Mouse (Mus musculus) regulatory T cell (primary cell): ENCODE results near the gene Slc5a10.
"Not testable (repeated sequence)": the region's sequence is repeated elsewhere in the genome, so short reads cannot be mapped to it uniquely, and the experiment has no call there.

ENCODE experiments used
- in situ Hi-C: fragments of 300-600 bp; cut with MboI, MseI; formaldehyde crosslinking; loops from one replicate; pipeline ENCODE4 v1.15.1; 2025; ENCODE audit warnings: high pct_unique_total_duplicates

Gene Slc5a10

GRCm38 (mm10) chr11:61650470-61651265 is 70.0 kb downstream of the Slc5a10 start:
- in situ Hi-C loops = loop anchor here (10.0 kb wide), 1 partner anchor 716 kb away; the partner anchor contains the start of gene Map2k3

- in situ Hi-C loops = loop anchor here (10.0 kb wide), 1 partner anchor 715 kb away; the partner anchor contains the start of gene Map2k3
Measured at GRCm38 (mm10) chr11:61649626-61650025, 71.0 kb downstream of the Slc5a10 start.

DNA sequence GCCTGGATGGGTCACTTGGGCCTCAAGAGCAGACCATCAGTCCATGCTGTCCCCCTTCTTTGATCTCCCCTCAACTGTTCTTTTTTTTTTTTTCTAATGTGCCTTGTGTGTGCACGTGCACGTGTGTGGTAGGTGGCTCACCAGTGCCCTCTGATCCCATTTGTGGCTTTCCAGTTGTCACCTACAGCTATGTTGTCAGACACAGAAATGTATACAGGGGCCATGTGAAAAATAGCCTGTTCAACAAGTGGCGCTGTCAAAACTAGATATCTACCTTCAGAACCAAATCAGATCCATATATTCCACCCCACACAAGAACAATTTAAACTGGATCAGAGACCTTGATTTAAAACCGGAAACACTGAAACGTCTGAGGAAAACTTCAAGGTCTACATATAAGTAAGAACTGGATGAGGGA is 71.5 kb downstream of the Slc5a10 start:
- in situ Hi-C loops = no loop called here

- in situ Hi-C loops = no loop called here
Measured at GRCm38 (mm10) chr11:61648749-61649115, 71.9 kb downstream of the Slc5a10 start.

DNA sequence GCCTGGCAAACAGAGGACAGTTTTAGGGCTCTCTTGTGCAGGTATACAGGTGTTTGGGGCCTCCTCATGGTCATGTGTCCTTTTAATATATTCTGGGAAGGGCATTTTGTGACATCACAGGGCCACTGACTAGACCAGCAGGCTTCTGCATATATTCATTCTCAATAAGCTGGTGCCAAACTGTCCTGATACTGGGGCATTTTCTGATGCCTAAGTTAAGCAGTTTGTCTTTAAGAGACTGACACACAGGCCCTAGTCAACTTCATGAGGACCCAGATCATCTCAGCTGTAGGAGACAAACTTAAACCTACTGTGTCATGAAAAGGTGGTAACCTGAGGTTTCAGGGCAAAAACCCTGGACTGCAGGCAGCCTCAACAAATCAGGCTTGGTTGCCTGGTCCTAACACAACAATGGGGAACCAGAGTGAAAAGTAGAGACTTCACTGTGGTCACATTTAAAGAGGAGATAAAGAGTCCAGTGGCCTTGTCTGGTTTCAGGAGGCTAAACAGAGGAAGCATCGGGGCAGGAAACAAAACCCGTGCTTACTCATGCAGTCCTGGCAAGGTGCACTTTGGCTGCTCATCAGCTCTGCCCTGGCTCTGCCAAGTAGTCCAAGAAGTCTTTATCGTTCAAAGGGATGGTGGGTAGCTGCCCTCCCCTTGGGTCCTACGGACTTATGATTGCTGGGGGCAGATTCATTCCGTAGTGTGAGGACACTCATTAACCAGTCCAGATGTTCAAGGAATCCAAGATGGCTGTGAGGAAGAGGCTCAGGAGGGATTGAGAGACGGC is 72.5 kb downstream of the Slc5a10 start:
- in situ Hi-C loops = no loop called here

DNA sequence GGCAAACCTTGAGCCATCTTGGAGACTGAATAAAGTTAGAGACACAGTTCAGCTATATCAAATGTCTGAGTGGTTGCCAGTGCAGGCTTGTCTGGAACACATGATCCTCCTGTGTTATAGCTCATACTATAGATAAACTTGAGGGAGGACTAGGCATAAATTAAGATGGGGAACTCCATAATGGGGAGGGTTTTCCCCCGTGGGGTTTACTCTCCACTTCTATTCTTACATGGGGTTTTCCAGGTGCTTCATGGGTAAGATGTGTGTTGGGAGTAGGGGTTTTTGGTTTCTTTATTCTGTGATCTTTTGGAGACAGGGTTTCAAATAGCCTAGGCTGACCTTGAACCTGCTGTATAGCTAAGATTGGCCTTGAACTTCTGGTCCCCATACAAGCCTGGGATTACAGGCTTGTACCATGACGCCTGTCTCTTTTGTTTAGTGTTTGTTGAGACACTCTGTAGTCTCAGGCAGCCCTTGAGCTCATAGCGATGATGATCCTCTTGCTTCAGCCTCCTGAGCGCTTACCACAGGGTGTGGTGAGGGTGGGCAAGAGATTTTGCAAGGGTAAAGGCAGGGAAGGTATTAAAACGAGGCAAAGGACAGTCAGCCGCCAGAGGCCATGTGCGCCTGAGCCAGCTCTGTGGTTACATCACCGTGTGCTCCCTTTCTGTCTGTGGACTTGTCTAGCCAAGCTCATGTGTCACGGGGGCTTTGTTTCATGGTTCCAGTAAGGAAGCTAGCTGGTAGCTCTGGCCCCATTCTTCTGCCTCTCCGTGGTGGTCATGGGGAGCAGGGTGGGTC is 73.3 kb downstream of the Slc5a10 start:
- in situ Hi-C loops = no loop called here

DNA sequence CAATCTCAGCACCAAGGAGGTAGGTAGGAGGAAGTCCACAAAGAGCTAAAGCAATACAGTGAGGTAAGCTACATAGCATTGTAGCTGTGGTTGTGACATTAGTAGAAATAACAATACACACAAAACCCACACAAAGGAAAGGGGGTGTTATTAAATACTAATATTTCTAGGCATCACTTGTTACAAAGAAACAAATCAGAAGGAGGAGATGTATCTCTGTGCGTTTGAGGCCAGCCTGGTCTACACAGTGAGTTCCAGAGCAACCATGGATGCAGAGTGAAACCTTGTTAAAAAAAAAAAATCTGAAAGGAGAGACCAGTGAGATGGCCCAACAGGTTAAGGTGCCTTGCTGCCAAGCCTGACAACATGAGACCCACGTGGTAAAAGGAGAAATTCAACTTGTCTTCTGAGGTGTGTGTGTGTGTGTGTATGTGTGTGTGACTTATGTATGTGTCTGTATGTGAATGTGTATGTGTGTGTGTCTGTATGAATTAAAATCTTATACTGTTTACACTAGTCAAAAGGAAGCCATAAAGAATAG is 74.1 kb downstream of the Slc5a10 start:
- in situ Hi-C loops = no loop called here

DNA sequence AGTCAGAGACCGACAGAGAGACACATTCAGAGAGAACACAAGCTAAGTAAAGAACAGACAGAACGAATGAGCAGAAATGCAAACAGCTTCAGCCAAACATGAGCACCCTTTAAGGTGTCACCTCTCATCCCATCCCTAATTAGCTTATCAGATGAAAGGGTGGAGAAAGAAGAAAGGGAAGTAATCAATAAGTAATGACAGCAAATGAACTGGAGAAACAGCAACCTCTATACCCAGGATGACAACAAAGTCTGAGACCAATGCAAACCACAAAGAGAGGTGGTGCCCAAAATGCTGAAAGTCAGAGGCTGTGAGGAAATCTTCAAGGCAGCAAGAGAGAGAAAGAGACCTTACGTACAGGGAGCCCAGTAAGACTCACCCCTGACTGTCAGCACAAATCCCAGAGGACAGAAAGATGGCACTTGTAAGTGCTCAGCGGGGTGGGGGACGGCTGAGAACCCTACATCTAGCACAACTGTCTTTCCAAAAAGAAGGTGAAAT is 75.2 kb downstream of the Slc5a10 start:
- in situ Hi-C loops = no loop called here

DNA sequence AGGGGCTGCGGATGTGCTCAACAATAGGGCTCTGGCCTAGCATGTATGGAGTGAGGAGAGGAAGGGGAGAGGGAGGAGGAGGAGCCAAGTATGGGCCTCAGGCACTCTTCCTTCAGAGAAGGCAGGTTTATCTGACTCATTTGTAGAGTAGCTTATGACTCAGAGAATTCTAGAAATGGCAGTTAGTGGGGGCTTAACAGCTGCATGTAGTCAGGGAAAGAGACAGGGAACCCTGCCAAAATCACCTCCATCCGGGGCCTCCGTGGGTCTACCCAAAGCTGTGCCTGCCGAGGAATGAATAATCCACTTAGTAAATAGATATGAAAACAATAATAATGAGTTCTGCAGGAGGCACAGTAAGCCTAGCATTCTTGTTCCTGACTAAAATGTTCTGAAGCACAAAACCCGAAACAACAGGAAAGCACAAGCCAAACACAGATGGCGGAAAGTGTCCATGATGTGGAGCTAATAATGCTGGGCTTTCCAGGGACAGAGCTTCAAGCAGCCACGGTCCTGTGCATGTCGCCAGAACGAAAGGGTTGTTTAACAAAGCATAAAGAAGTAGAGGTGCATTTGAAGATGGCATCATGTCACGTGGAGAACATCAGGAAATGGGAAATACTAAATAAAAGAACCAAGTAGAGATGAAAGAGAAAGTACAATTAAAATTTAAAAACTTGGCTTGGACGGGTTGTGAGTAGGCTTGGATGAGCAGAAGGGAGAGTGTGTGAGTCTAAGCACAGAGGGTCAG is 75.9 kb downstream of the Slc5a10 start:
- in situ Hi-C loops = no loop called here

DNA sequence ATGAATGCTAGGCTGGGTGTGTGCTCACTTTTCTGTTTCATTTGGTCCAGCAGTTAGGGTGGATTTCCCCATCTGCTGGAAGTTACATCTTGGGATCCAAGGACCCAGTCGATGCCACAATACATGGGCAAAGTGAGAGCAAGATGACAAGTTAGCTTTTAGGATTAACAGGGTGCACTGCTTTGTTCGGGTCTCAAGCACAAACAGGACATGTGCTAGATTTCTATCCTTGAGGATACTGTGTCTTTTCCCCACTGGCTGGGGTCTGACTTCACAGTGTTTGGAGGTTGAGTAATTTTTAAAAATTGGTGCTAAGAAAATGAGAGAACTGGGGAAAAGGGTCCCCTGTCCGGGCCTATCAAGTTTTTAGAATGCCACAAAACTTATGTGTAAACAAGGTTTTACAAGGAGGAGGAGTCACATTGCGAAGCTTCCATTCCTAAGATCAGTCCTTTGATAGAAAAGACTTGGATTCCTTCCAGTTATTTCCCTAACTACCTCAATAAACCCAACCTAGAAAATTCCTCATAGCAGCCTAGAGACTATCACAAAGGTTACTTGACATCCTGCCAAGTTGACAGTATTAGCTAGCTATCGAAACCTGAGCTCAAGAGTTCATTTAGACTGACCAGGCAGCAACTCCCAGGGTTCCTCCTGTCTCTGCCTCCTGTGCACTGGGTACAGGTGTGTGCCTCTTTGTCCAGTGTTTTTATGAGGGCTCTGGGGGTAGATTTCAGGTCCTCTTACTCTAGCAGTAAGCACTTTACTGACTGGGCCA is 77.3 kb downstream of the Slc5a10 start:
- in situ Hi-C loops = no loop called here

DNA sequence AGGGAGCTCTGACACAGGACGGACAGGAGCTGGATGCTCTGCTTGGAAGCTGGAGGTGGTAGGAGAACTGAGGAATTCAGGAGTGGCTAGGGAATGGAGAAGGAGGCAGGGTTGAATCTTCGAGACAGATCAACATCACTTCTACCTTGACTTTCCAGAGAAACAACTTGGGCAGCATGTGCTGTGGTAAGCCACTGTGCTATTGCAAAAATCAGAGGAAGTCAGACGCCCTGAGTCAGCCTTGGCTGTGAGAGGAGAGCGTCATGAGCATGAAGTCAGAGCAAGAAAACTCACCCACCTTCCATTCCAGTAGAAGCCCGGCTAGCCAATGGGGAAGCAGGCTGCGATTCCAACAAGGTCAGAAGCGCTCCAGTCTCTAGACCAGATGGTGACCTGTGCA is 78.5 kb downstream of the Slc5a10 start:
- in situ Hi-C loops = no loop called here

DNA sequence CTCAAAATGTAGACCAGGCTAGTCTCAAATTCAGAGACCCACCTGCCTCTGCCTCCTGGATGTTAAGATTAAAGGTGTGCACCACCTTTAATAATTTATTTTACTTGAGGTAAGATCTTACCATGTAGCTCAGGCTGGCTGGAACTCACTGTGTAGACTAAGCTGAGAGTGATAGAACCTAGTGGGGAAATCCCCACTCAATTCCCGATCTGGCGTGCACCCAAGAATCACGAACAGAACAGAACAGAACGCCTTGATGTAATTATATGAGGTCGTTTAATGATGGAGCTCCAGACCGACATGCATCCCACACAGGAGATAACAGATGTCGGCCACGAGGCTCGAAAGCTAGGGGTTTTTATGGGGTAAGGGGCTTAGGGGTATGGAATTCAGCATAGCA is 80.0 kb downstream of the Slc5a10 start:
- in situ Hi-C loops = not testable (repeated sequence)

DNA sequence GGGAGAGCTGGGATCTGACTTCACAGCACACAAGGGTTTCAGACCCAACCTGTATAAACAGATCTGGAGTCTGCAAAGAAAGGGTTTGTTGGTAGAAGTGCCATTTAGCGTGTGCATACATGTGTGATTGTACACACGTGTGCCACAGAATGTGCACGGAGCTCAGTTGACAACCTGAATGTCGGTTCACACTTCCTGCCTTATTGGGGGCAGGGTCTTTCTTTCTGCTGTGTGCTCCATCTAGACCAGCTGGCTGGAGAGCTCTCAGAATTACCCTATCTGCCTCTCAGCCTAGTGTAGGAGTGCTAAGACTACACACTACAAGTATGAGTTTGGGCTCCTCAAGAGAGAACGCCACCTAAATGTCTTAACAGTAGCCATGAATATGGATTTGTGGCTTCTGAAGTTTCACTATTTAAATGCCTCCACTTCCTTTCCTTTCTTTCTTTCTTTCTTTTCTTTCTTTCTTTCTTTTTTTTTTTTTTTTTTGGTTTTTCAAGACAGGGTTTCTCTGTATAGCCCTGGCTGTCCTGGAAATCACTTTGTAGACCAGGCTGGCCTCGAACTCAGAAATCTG is 80.9 kb downstream of the Slc5a10 start:
- in situ Hi-C loops = no loop called here

- in situ Hi-C loops = no loop called here
Measured at GRCm38 (mm10) chr11:61638764-61639536, 81.7 kb downstream of the Slc5a10 start.

DNA sequence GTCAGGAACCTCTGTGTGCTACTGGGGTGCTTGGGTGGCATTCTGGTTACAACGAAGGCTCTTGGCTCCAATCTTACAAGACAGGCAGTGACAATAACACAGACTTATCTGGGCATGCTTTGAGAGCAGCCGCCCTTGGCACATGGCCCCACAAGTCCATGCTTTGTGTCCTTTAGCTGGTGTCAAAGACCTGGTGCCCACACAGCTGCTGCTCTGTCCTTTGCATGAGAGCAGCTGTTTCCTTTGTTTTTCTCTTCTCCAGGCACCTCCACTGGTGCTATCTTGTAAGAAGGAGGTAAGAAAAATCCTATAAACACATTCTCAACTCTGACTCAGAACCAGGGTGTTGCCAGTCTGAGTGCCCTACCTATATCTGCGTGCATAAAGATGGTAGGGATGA is 82.8 kb downstream of the Slc5a10 start:
- in situ Hi-C loops = no loop called here

DNA sequence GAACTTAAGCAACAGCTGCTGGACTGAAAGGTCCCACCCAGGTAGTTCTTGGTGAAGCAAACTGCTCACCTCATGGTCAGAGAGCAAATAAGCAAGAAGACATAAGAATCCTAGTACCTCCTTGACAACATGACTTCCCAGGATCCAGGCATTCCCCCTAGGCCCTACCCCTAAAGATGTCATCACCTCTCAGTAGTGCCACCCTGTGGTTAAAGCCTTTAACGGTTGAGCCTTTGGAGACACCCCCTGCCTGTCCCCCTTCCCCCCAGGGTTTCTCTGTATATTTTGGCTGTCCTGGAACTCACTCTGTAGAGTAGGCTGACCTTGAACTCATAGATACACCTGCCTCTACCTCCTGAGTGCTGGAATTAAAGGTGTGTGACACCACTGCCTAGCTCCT is 83.2 kb downstream of the Slc5a10 start:
- in situ Hi-C loops = no loop called here

DNA sequence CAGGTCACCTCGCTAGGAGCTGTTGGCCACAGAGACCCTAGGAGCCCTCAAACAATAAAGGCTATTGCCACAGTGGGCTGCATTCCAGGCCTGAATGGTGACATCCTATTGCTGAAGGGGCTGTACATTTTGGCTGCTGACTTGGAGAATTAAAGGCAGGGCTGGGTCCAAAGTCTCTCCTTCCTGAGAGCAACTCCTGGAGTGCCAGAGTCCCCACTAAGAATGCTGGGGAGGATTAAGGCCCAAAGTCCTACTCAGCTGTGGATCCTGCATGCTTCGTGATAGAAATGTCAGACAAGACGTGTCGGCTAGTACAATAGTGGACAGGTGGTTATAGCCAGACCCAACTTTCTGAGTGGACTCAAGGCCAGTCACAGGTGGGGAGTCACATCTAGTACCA is 84.3 kb downstream of the Slc5a10 start:
- in situ Hi-C loops = not testable (repeated sequence)

GRCm38 (mm10) chr11:61629621-61630020 is 91.0 kb downstream of the Slc5a10 start:
- in situ Hi-C loops = loop anchor here (5.0 kb wide), 2 partner anchors 38 to 88 kb away; no protein-coding TSS in a partner anchor

DNA sequence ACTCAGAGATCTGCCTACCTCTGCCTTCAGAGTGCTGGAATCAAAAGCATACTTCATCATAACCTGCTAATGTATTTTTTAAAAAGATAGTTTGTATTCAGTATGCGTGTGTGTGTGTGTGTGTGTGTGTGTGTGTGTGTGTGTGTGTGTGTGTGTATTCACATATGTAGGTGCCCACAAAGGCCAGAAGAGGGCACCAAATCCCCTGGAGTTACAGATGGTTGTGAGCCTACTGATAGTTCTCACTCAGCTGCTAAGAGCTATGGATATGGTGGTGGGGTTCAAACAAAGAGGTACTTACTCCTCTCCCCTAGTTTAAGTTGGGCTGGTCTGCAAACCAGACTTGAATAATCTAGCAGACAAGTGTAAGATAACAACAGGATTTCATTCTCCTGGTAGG is 94.1 kb downstream of the Slc5a10 start:
- in situ Hi-C loops = loop anchor here (5.0 kb wide), 1 partner anchor 91 kb away; no protein-coding TSS in a partner anchor
